Mouse (Mus musculus) liver, adult (tissue): ENCODE data around the gene Prkag1.

Experiments
- GATA4 ChIP-seq: IDR thresholded peaks from 2 replicates; pipeline ENCODE4 v1.6.1; 2014; ENCODE audit warnings: mild to moderate bottlenecking, low read length; ENCODE audit not compliant: insufficient replicate concordance

The Prkag1 gene

GRCm38 (mm10) chr15:98796803-98797595 lies 34.3 kb downstream of the Prkag1 start:
- TF ChIP-seq GATA4, result no peak

DNA sequence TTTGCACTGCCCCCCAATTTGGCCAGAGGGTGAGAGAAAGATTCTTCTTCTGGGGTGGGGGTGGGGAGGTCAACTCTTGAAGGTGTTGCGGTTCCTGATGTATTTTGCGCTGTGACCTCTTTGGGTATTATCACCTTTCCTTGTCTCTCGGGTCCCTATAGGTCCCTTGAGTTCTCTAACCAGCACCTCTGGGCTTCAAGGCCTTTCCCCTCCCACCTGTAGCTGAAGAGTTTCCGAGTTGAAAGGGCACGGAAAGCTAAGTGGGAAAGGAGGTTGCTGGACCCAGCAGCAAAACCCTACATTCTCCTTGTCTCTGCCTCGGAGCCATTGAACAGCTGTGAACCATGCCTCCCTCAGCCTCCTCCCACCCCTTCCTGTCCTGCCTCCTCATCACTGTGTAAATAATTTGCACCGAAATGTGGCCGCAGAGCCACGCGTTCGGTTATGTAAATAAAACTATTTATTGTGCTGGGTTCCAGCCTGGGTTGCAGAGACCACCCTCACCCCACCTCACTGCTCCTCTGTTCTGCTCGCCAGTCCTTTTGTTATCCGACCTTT lies 38.1 kb downstream of the Prkag1 start:
- TF ChIP-seq GATA4, result no peak

DNA sequence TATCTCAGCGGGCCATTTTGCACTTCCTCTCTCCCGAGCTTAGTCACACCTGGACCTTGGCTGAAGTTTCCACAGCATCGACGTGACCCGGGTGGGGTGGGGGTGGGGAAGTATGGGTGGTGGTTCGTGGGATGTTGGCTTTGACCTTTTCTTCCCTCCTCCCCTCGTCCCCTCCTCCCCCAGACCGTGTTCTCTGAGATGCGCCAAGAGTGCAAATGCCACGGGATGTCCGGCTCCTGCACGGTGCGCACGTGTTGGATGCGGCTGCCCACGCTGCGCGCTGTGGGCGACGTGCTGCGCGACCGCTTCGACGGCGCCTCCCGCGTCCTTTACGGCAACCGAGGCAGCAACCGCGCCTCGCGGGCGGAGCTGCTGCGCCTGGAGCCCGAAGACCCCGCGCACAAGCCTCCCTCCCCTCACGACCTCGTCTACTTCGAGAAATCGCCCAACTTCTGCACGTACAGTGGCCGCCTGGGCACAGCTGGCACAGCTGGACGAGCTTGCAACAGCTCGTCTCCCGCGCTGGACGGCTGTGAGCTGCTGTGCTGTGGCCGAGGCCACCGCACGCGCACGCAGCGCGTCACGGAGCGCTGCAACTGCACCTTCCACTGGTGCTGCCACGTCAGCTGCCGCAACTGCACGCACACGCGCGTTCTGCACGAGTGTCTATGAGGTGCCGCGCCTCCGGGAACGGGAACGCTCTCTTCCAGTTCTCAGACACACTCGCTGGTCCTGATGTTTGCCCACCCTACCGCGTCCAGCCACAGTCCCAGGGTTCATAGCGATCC lies 38.9 kb downstream of the Prkag1 start:
- no peak for TF ChIP-seq GATA4

DNA sequence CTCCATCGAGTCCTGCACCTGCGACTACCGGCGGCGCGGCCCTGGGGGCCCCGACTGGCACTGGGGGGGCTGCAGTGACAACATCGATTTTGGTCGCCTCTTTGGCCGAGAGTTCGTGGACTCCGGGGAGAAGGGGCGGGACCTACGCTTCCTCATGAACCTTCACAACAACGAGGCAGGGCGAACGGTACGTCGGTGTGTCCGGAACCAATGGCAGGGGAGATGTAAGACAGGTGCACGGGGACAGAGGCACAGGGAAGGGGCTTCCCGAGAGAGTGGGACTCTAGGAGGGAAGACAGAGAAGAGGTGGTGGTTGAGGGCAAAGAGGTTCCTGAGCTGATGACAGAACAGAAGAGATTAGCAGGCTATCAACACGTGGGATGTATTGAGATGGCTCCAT lies 39.5 kb downstream of the Prkag1 start:
- no peak for TF ChIP-seq GATA4

GRCm38 (mm10) chr15:98791221-98791620 lies 40.1 kb downstream of the Prkag1 start:
- no peak for TF ChIP-seq GATA4

- no peak for TF ChIP-seq GATA4
Observed at GRCm38 (mm10) chr15:98790761-98791160, 40.6 kb downstream of the Prkag1 start.

DNA sequence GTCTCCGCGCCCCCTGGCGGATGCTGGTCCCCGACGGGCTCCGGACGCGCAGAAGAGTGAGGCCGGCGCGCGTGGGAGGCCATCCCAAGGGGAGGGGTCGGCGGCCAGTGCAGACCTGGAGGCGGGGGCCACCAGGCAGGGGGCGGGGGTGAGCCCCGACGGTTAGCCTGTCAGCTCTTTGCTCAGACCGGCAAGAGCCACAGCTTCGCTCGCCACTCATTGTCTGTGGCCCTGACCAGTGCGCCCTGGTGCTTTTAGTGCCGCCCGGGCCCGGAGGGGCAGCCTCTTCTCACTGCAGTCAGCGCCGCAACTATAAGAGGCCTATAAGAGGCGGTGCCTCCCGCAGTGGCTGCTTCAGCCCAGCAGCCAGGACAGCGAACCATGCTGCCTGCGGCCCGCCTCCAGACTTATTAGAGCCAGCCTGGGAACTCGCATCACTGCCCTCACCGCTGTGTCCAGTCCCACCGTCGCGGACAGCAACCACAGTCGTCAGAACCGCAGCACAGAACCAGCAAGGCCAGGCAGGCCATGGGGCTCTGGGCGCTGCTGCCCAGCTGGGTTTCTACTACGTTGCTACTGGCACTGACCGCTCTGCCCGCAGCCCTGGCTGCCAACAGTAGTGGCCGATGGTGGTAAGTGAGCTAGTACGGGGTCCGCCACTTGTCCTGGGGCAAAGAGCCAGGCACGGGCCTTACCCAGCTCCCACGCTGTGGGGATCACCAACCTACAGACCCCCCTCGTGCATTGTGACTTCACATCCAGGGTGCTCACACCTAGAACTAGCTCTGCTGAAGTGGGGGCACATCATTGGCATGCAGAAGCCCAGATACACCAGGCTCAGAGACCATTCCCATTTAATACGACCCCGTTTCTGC lies 41.4 kb downstream of the Prkag1 start, which contains the start of gene Wnt1:
TSS of gene Wnt1 (plus strand) at position 197 of the 875 bp plus-strand sequence.
- TF ChIP-seq GATA4, result no peak

DNA sequence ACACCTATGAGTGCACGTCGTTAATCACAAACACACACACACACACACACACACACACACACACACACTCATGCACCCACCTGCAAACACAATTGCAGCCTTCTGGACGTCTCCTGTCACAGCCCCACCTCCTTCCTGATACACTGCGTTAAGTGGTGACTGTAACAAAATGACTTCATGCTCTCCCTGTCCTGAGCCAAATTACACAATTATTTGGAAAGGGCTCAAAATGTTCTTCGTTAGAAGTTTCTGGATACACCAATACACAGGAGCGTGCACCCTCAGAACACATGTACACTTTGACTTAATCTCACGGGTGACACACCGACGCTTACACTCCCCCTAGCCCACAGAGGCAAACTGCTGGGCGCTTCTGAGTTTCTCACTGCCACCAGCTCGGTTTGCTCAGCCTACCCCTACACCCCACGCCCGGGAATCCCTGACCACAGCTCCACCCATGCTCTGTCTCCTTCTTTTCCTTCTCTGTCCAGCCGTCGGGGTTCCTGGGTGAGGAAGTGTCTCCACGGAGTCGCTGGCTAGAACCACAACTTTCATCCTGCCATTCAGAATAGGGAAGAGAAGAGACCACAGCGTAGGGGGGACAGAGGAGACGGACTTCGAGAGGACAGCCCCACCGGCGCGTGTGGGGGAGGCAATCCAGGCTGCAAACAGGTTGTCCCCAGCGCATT lies 42.2 kb downstream of the Prkag1 start:
- TF ChIP-seq GATA4, result no peak

DNA sequence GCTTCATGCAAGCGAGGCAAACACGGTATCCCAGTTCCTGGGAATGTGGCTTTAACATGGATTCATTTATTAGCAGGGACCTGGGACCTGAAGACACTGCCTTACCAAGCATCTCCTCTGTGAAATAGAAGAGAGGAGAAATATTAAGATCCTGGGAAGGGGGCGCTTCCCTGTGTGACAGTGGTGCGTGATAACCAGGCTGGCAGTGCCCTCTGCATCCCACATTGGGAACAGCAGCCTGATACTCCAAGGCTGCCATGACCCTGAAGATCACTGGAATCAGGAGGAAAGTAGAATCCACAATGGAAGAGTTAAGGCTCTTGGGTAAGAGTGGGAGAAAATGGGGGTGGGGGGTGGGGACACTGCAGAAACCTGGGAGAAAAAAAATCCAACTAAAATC lies 43.4 kb downstream of the Prkag1 start:
- TF ChIP-seq GATA4, result no peak

DNA sequence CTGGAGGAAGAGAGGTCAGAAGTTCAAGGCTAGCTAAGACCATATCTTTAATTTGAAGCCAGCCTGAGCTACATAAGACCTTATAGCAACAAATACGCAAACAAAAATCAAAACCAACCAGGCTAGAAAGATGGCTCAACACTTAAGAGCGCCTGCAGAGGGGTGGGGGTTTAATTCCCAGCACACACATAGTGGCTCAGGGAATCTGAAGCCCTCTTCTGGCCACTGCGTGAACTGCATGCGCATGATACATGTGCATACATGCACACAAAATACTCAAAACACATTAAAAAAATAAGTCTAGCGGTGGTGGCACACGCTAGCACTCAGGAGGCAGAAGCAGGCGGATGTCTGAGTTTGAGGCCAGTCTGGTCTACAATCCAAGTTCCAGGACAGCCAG lies 45.6 kb downstream of the Prkag1 start:
- no peak for TF ChIP-seq GATA4

- TF ChIP-seq GATA4, result no peak
Observed at GRCm38 (mm10) chr15:98781166-98781565, 50.2 kb downstream of the Prkag1 start.

GRCm38 (mm10) chr15:98780573-98780972 lies 50.7 kb downstream of the Prkag1 start:
- no peak for TF ChIP-seq GATA4

DNA sequence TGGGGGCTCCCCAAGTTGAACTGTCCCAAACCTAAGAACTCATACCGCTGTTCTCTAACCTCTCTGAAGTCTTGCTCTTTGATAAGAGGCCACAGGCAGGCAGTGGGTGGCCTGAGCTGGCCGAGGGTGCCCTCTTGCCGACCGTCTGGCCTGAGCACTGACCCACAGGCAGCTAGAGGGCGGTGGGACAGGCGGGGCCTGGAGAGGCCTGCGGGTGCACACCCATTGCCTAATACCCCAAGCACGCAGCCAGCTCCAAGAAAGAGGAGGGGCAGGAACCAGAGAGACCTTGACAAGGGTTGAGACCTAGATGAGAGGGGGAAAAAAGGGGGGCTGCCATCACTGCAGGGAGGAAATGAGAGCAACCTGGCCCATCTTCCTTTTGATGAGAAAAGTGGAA lies 51.2 kb downstream of the Prkag1 start:
- no peak for TF ChIP-seq GATA4

DNA sequence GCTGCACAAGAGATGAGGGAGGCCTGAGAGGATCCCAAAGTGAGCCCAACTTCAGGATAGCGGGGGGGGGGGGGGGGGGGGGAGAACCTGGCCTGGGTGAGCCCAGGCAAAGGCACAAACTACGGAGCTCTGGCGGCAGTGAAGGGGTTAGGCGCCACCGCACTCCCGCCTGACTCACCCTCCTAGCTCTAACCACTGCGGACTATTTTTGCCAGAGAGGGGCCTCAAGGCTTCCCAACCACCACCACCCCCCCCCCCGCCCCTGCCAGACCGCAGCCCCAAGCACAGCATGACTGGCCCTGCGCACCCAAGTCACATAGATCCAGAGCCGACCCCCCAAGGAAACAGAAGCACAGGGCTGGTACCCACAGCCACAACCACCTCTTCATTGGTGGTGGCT lies 52.5 kb downstream of the Prkag1 start:
- no peak for TF ChIP-seq GATA4
